Mouse (Mus musculus): ENCODE results near the gene 4930558K02Rik.

- TF ChIP-seq CTCF (IDR thresholded peaks at IDR 0.05; ENCODE audit: borderline replicate concordance, insufficient read depth, low read depth, low read length) (no peak), POLR2A (IDR thresholded peaks at IDR 0.05; ENCODE audit: borderline replicate concordance, insufficient read depth, low read length) (no peak)
Observed at GRCm38 (mm10) chr1:161925281-161925805, 54.1 kb downstream of the 4930558K02Rik start.
